Mouse (Mus musculus) intestine, postnatal 0 days (tissue): Measurements from ENCODE around the gene Apoa4. TPM values are rescaled to one million over a fixed set of nuclear protein-coding genes. Genes with fewer than 3 reads are reported as not detected.

Experiments used
- ATAC-seq: fragments of 200-750 bp; cut with Nextera tagmentation; 2 replicates; pipeline ENCODE4 v1.8.0; 2017; ENCODE audit warnings: mild to moderate bottlenecking, moderate TSS enrichment, moderate library complexity
- H3K27ac ChIP-seq: fragments of 300-500 bp; sonication (generic); 2 replicates; pipeline ENCODE4 v1.5.1; 2014; ENCODE audit warnings: mild to moderate bottlenecking, low read depth, low read length, moderate library complexity
- H3K27me3 ChIP-seq: fragments of 300-500 bp; sonication (generic); replicated peaks from 2 replicates; pipeline ENCODE4 v1.6.1; 2014; ENCODE audit warnings: low read length, mixed read lengths; ENCODE audit not compliant: control insufficient read depth, insufficient read depth
- H3K36me3 ChIP-seq: fragments of 300-500 bp; sonication (generic); 2 replicates; pipeline ENCODE4 v1.6.1; 2014; ENCODE audit warnings: mild to moderate bottlenecking, moderate library complexity; ENCODE audit not compliant: control insufficient read depth, insufficient read depth
- H3K4me1 ChIP-seq: fragments of 300-500 bp; sonication (generic); replicated peaks from 2 replicates; pipeline ENCODE4 v1.6.1; 2014; ENCODE audit warnings: antibody characterized with exemption, low read length, mixed read lengths; ENCODE audit not compliant: control insufficient read depth, insufficient read depth
- H3K4me2 ChIP-seq: fragments of 300-500 bp; sonication (generic); replicated peaks from 2 replicates; pipeline ENCODE4 v1.6.1; 2014; ENCODE audit warnings: low read depth, mild to moderate bottlenecking, moderate library complexity
- H3K4me3 ChIP-seq: fragments of 300-500 bp; sonication (generic); 2 replicates; pipeline ENCODE4 v1.5.1; 2014; ENCODE audit warnings: low read depth, low read length
- H3K9ac ChIP-seq: fragments of 300-500 bp; sonication (generic); 2 replicates; pipeline ENCODE4 v1.6.1; 2014; ENCODE audit warnings: mild to moderate bottlenecking, low read depth, low read length
- H3K9me3 ChIP-seq: fragments of 300-500 bp; sonication (generic); 2 replicates; pipeline ENCODE4 v1.6.1; 2016; ENCODE audit warnings: mixed run types; ENCODE audit not compliant: control insufficient read depth
- CTCF ChIP-seq: sonication (generic); IDR thresholded peaks from 2 replicates; pipeline ENCODE4 v1.5.1; 2016; ENCODE audit warnings: low read depth, mild to moderate bottlenecking, control low read depth, antibody characterized with exemption, moderate library complexity
- WGBS: fragments of 180-500 bp; shearing (Covaris S2); extraction: QIAGEN DNeasy Blood & Tissue Kit; methylation state at CpG from one replicate; pipeline ENCODE4 v1.1.7; 2014; 5-methylcytosine and 5-hydroxymethylcytosine counted together
- polyA plus RNA-seq: library from polyadenylated mRNA; unstranded; fragments of >200 nt; fragmentation: Nextera tagmentation; extraction: Ambion mirVana; gene quantifications from 2 replicates; pipeline ENCODE4 v1.2.1, GENCODE M21; 2015

Gene Apoa4
- polyA plus RNA-seq = 27,935 and 31,935 TPM in 2 replicates

GRCm38 (mm10) chr9:46240526-46241153, at the start of gene Apoa4:
Gene Apoa4, plus strand, starts transcription at chr9:46240696.
- H3K9ac ChIP-seq = peak within 1 kb of the TSS; percentile 80
- peak within 1 kb of the TSS; percentile 42 for H3K4me3 ChIP-seq
- peak within 1 kb of the TSS; percentile 95 for H3K27ac ChIP-seq
- H3K36me3 ChIP-seq = peaks cover 6% of the 10 kb centered on the region; the same call in 1 of the 2 replicates
- H3K4me2 ChIP-seq = peak within 1 kb of the TSS; percentile 46
- 36% methylated on average over 7 of the region's 7 CpGs for WGBS
- no peak; the same call in 1 of the 2 replicates for TF ChIP-seq CTCF
- no peaks in the 10 kb centered on the region for H3K9me3 ChIP-seq
- H3K4me1 ChIP-seq = peaks cover 2% of the 10 kb centered on the region; the same call in 1 of the 2 replicates
- ATAC-seq = peak; percentile 57
- no peaks in the 10 kb centered on the region for H3K27me3 ChIP-seq

DNA sequence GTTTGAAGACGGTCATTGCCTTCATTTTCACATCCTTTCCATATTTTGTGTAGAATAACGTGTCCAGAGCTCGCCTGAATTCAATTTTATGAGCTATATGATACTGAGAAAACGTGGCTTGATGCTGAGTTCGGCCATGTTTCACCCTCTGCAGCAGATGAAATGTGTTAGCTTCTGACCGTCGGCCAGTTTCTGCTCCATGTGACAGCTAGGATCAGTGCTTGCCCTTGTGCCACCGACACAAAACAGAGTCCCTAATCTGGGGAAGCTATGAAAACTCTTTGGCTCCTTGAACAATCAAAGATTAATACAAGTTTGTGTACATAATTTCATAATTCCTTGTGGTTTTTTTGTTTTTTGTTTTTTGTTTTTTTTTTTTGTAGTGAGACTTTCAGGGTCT, 49.3 kb upstream of the Apoa4 start:
- Histone ChIP-seq H3K4me2 (no peak overlapping the region), H3K4me3 (no peak overlapping the region), H3K27ac (no peak overlapping the region), H3K27me3 (no peaks in the 10 kb centered on the region), H3K4me1 (no peaks in the 10 kb centered on the region), H3K36me3 (peaks cover 25% of the 10 kb centered on the region), H3K9ac (no peak overlapping the region), H3K9me3 (no peaks in the 10 kb centered on the region)
- ATAC-seq = no peak
- TF ChIP-seq CTCF = no peak
- 79% methylated on average over 8 of the region's 8 CpGs for WGBS

DNA sequence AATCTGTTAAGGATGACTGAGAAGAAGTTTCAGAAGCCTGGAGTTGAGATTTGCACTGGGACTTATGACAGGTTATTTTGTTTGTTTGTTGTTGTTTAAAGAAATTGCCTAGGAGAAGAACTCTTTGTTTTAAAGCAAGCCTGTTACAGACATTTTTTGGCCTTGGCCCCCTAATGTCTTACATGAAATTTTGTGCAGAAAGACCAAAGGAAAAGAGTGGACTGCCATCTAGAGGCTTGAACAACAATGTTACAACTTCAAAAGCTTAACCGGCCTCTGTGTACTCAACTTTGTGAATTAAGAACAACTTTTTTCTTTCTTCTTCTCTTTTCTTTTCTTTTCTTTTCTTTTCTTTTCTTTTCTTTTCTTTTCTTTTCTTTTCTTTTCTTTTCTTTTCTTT, 48.9 kb upstream of the Apoa4 start:
- no peak for ATAC-seq
- H3K4me1 ChIP-seq = no peaks in the 10 kb centered on the region
- no peak overlapping the region for H3K27ac ChIP-seq
- H3K4me3 ChIP-seq = no peak overlapping the region
- H3K9me3 ChIP-seq = no peaks in the 10 kb centered on the region
- 19% methylated on average over 1 of the region's 1 CpGs for WGBS
- peak; percentile 76 for TF ChIP-seq CTCF
- no peak overlapping the region for H3K9ac ChIP-seq
- H3K27me3 ChIP-seq = no peaks in the 10 kb centered on the region
- H3K36me3 ChIP-seq = peaks cover 29% of the 10 kb centered on the region
- H3K4me2 ChIP-seq = no peak overlapping the region

- H3K9me3 ChIP-seq = no peaks in the 10 kb centered on the region
- no peak for ATAC-seq
- no peak overlapping the region for H3K4me2 ChIP-seq
- peaks cover 36% of the 10 kb centered on the region for H3K36me3 ChIP-seq
- H3K27ac ChIP-seq = no peak overlapping the region
- H3K27me3 ChIP-seq = no peaks in the 10 kb centered on the region
- no peak overlapping the region for H3K4me3 ChIP-seq
- H3K9ac ChIP-seq = no peak overlapping the region
- H3K4me1 ChIP-seq = no peaks in the 10 kb centered on the region
- 81% methylated on average over 6 of the region's 6 CpGs for WGBS
- TF ChIP-seq CTCF = no peak
These were observed 47.9 kb upstream of the Apoa4 start for GRCm38 (mm10) chr9:46192642-46193041.

- Histone ChIP-seq H3K36me3 (peaks cover 49% of the 10 kb centered on the region), H3K27me3 (no peaks in the 10 kb centered on the region), H3K9ac (no peak overlapping the region), H3K27ac (no peak overlapping the region), H3K9me3 (no peaks in the 10 kb centered on the region), H3K4me3 (no peak overlapping the region), H3K4me1 (no peaks in the 10 kb centered on the region), H3K4me2 (no peak overlapping the region)
- 78% methylated on average over 9 of the region's 9 CpGs for WGBS
- ATAC-seq = no peak
- no peak for TF ChIP-seq CTCF
These were observed 45.7 kb upstream of the Apoa4 start for GRCm38 (mm10) chr9:46194809-46195208.

DNA sequence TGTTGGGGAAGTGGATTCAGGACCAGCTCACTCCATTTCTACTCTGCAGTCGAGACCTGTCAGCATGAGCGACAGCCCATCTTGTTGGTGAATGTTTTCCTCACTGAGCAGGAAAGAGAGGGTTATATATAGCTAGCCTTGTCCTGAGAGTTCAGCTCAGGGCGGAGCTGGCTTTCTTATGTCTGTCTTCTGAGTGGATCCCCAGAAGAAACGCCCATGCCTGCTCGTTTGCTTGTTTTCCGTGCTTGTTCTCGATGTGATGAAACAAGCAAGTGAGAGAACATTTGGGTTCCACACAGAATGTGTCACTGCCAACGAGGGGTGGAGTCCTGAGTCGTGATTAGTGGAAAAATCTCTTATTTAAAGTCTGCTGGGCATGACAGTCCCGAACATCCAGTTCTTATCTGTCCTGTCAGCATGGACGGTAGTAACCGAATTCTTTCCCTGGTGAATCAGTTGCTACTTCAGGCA, 43.8 kb upstream of the Apoa4 start:
- ATAC-seq = no peak
- H3K36me3 ChIP-seq = peaks cover 59% of the 10 kb centered on the region

More for the DNA sequence above, 43.8 kb upstream of the Apoa4 start:
- H3K27ac ChIP-seq = no peak overlapping the region; the same call in 1 of the 2 replicates
- no peak overlapping the region for H3K4me2 ChIP-seq
- H3K27me3 ChIP-seq = no peaks in the 10 kb centered on the region
- 64% methylated on average over 12 of the region's 12 CpGs for WGBS
- H3K9me3 ChIP-seq = no peaks in the 10 kb centered on the region
- H3K4me3 ChIP-seq = no peak overlapping the region
- no peaks in the 10 kb centered on the region for H3K4me1 ChIP-seq
- no peak for TF ChIP-seq CTCF
- no peak overlapping the region for H3K9ac ChIP-seq
